Mouse (Mus musculus) liver, adult 2 months (tissue): Measurements from ENCODE around the gene Mrpl54. TPM values are rescaled to one million over a fixed set of nuclear protein-coding genes. Genes with fewer than 3 reads are reported as not detected.

Experiments used
- DNase-seq: peaks from one replicate; pipeline ENCODE4 v3.0.0-alpha.2; 2011; ENCODE audit warnings: low read depth, low spot score; ENCODE audit errors: extremely low read depth
- H3K27ac ChIP-seq: fragments of 200-500 bp; replicated peaks from 2 replicates; pipeline ENCODE4 v1.5.1; 2012; ENCODE audit warnings: low read depth, mild to moderate bottlenecking, control low read depth, inconsistent platforms, low read length; ENCODE audit not compliant: insufficient read depth
- H3K27me3 ChIP-seq: fragments of 200-500 bp; 2 replicates; pipeline ENCODE4 v1.6.1; 2012; ENCODE audit warnings: mild to moderate bottlenecking, moderate library complexity, low read length, inconsistent platforms; ENCODE audit not compliant: control insufficient read depth, insufficient read depth
- H3K36me3 ChIP-seq: fragments of 200-500 bp; 2 replicates; pipeline ENCODE4 v1.6.1; 2012; ENCODE audit warnings: low read length, inconsistent platforms; ENCODE audit not compliant: control insufficient read depth, insufficient read depth
- H3K4me1 ChIP-seq: fragments of 200-500 bp; 2 replicates; pipeline ENCODE4 v1.6.1; 2011; ENCODE audit warnings: low read length; ENCODE audit not compliant: control insufficient read depth, insufficient read depth
- H3K4me3 ChIP-seq: fragments of 200-500 bp; 2 replicates; pipeline ENCODE4 v1.5.1; 2011; ENCODE audit warnings: low read depth, mild to moderate bottlenecking, control low read depth, low read length, moderate library complexity; ENCODE audit not compliant: insufficient read depth
- H3K79me2 ChIP-seq: fragments of 200-500 bp; 2 replicates; pipeline ENCODE4 v1.6.1; 2012; ENCODE audit warnings: inconsistent platforms, mild to moderate bottlenecking, low read length, moderate library complexity; ENCODE audit not compliant: control insufficient read depth, insufficient read depth
- H3K9ac ChIP-seq: fragments of 200-500 bp; 2 replicates; pipeline ENCODE4 v1.6.1; 2012; ENCODE audit warnings: low read depth, mild to moderate bottlenecking, control low read depth, inconsistent platforms, low read length
- CTCF ChIP-seq: fragments of 200-500 bp; IDR thresholded peaks from 2 replicates; pipeline ENCODE4 v1.5.1; 2011; ENCODE audit warnings: low read depth, low read length, control low read depth
- POLR2A ChIP-seq: fragments of 200-500 bp; IDR thresholded peaks from 2 replicates; pipeline ENCODE4 v1.6.1; 2011; ENCODE audit warnings: low read length, control low read depth; ENCODE audit not compliant: insufficient read depth; ENCODE audit errors: extremely low read depth
- WGBS: fragments of 180-500 bp; shearing (Covaris S2); methylation state at CpG from one replicate; pipeline ENCODE4 v1.1.7; 2018; 5-methylcytosine and 5-hydroxymethylcytosine counted together
- polyA plus RNA-seq: library from polyadenylated mRNA; depleted of rRNA; stranded (reverse); fragments of >200 nt; gene quantifications from 2 replicates; pipeline ENCODE4 v1.2.3, GENCODE M21; 2012
- total RNA-seq: library from RNA; depleted of rRNA; stranded (reverse); fragments of >200 nt; gene quantifications from 2 replicates; pipeline ENCODE4 v1.2.3, GENCODE M21; 2014

Mrpl54 gene
- total and polyA plus RNA-seq, 2 experiments: 65.9 to 66.6 TPM

- 2% methylated on average over 23 of the region's 23 CpGs for WGBS
- peak overlapping the region; percentile 76 for H3K4me3 ChIP-seq
- peak; percentile 93 for TF ChIP-seq POLR2A
- TF ChIP-seq CTCF: no peak
- H3K4me1 ChIP-seq: peaks cover 8% of the 10 kb centered on the region
- H3K27me3 ChIP-seq: no peaks in the 10 kb centered on the region
- H3K79me2 ChIP-seq: peaks cover 12% of the 10 kb centered on the region
- peak; percentile 93 for DNase-seq
- peak overlapping the region; percentile 86 for H3K27ac ChIP-seq
- H3K9ac ChIP-seq: peak overlapping the region; percentile 88
- H3K36me3 ChIP-seq: peaks cover 2% of the 10 kb centered on the region; the same call in 1 of the 2 replicates
Measured at GRCm38 (mm10) chr10:81268056-81268455, 1.3 kb upstream of the Mrpl54 start.

- Histone ChIP-seq H3K4me1 (peaks cover 8% of the 10 kb centered on the region), H3K9ac (no peak overlapping the region), H3K27ac (no peak overlapping the region), H3K4me3 (no peak overlapping the region), H3K36me3 (no peaks in the 10 kb centered on the region), H3K79me2 (peaks cover 12% of the 10 kb centered on the region), H3K27me3 (no peaks in the 10 kb centered on the region)
- no peak for TF ChIP-seq CTCF
- TF ChIP-seq POLR2A: no peak
- no peak for DNase-seq
- 98% methylated on average over 8 of the region's 8 CpGs for WGBS
Measured at GRCm38 (mm10) chr10:81265540-81265939, 1.2 kb downstream of the Mrpl54 start.

GRCm38 (mm10) chr10:81261025-81261424 is 5.7 kb downstream of the Mrpl54 start:
- Histone ChIP-seq H3K4me1 (no peaks in the 10 kb centered on the region), H3K4me3 (no peak overlapping the region), H3K36me3 (no peaks in the 10 kb centered on the region), H3K9ac (no peak overlapping the region), H3K27me3 (peaks cover 21% of the 10 kb centered on the region), H3K27ac (no peak overlapping the region), H3K79me2 (no peaks in the 10 kb centered on the region)
- WGBS: 88% methylated on average over 4 of the region's 4 CpGs
- no peak for TF ChIP-seq CTCF
- no peak for DNase-seq

- no peak for TF ChIP-seq POLR2A
- no peak for TF ChIP-seq CTCF
- no peaks in the 10 kb centered on the region for H3K79me2 ChIP-seq
- no peak overlapping the region for H3K4me3 ChIP-seq
- H3K36me3 ChIP-seq: no peaks in the 10 kb centered on the region
- no peaks in the 10 kb centered on the region for H3K4me1 ChIP-seq
- no peak for DNase-seq
- peaks cover 21% of the 10 kb centered on the region for H3K27me3 ChIP-seq
- WGBS: 59% methylated on average over 21 of the region's 21 CpGs
- H3K9ac ChIP-seq: no peak overlapping the region
- H3K27ac ChIP-seq: no peak overlapping the region
Measured at GRCm38 (mm10) chr10:81259225-81259884, 7.4 kb downstream of the Mrpl54 start.

- TF ChIP-seq POLR2A (no peak), CTCF (no peak)
- H3K9ac ChIP-seq: 0 out of 2 replicates have a peak overlapping the region, but pooled peaks have one; percentile 31
- H3K4me3 ChIP-seq: peak overlapping the region; percentile 51
- DNase-seq: no peak
- H3K27me3 ChIP-seq: peaks cover 21% of the 10 kb centered on the region
- whole genome bisulfite sequencing: 5% methylated on average over 62 of the region's 62 CpGs
- H3K4me1 ChIP-seq: no peaks in the 10 kb centered on the region
- H3K36me3 ChIP-seq: no peaks in the 10 kb centered on the region
- no peaks in the 10 kb centered on the region for H3K79me2 ChIP-seq
- no peak overlapping the region for H3K27ac ChIP-seq
Measured at GRCm38 (mm10) chr10:81257158-81258039, 9.3 kb downstream of the Mrpl54 start.
